Mouse (Mus musculus) cerebellum, adult 11 months (tissue): Measurements from ENCODE around the gene Exoc6.

Source experiments
- DNase-seq: peaks from one replicate; pipeline ENCODE4 v3.0.0; 2022

The Exoc6 gene

GRCm38 (mm10) chr19:37580438-37580837 lies 30.2 kb downstream of the Exoc6 start:
- no peak for DNase-seq

- no peak for DNase-seq
Measured at GRCm38 (mm10) chr19:37585210-37585609, 35.0 kb downstream of the Exoc6 start.

- DNase-seq, result no peak
Measured at GRCm38 (mm10) chr19:37585684-37586083, 35.5 kb downstream of the Exoc6 start.

- no peak for DNase-seq
Measured at GRCm38 (mm10) chr19:37590544-37590943, 40.3 kb downstream of the Exoc6 start.

GRCm38 (mm10) chr19:37601968-37602848 lies 52.0 kb downstream of the Exoc6 start:
- no peak for DNase-seq

GRCm38 (mm10) chr19:37609991-37610390 lies 59.8 kb downstream of the Exoc6 start:
- DNase-seq, result no peak

- no peak for DNase-seq
Measured at GRCm38 (mm10) chr19:37612893-37613292, 62.7 kb downstream of the Exoc6 start.

- no peak for DNase-seq
Measured at GRCm38 (mm10) chr19:37615039-37615630, 64.9 kb downstream of the Exoc6 start.

GRCm38 (mm10) chr19:37647994-37648393 lies 97.8 kb downstream of the Exoc6 start:
- DNase-seq, result no peak

GRCm38 (mm10) chr19:37650526-37650925 lies 100.3 kb downstream of the Exoc6 start:
- no peak for DNase-seq

GRCm38 (mm10) chr19:37654012-37654411 lies 103.8 kb downstream of the Exoc6 start:
- DNase-seq, result no peak

- DNase-seq, result no peak
Measured at GRCm38 (mm10) chr19:37656441-37656840, 106.2 kb downstream of the Exoc6 start.

- no peak for DNase-seq
Measured at GRCm38 (mm10) chr19:37665256-37665655, 115.0 kb downstream of the Exoc6 start.

- DNase-seq, result no peak
Measured at GRCm38 (mm10) chr19:37667855-37668594, 117.8 kb downstream of the Exoc6 start.

GRCm38 (mm10) chr19:37668657-37669056 lies 118.4 kb downstream of the Exoc6 start:
- DNase-seq, result no peak

- no peak for DNase-seq
Measured at GRCm38 (mm10) chr19:37669486-37669885, 119.3 kb downstream of the Exoc6 start.

- no peak for DNase-seq
Measured at GRCm38 (mm10) chr19:37673393-37673792, 123.2 kb downstream of the Exoc6 start.

- no peak for DNase-seq
Measured at GRCm38 (mm10) chr19:37685281-37685680, 135.1 kb downstream of the Exoc6 start, which contains the start of gene Cyp26c1. TSS of gene Cyp26c1 (plus strand) at chr19:37685581.

GRCm38 (mm10) chr19:37686347-37686746 lies 136.1 kb downstream of the Exoc6 start:
- DNase-seq, result no peak

GRCm38 (mm10) chr19:37686941-37687850 lies 137.0 kb downstream of the Exoc6 start:
- no peak for DNase-seq

GRCm38 (mm10) chr19:37689478-37689877 lies 139.3 kb downstream of the Exoc6 start:
- DNase-seq, result no peak

- DNase-seq, result no peak
Measured at GRCm38 (mm10) chr19:37690716-37691115, 140.5 kb downstream of the Exoc6 start.
